Mouse (Mus musculus): Measurements from ENCODE around the gene Egfr. TPM values are rescaled to one million over a fixed set of nuclear protein-coding genes. Genes with fewer than 3 reads are reported as not detected.
A peak's percentile ranks its signal among the peaks of the same experiment; 100 is the strongest.

The Egfr gene
- polyA plus RNA-seq, 1 experiment from 2014 or later, result 3.5 TPM

DNA sequence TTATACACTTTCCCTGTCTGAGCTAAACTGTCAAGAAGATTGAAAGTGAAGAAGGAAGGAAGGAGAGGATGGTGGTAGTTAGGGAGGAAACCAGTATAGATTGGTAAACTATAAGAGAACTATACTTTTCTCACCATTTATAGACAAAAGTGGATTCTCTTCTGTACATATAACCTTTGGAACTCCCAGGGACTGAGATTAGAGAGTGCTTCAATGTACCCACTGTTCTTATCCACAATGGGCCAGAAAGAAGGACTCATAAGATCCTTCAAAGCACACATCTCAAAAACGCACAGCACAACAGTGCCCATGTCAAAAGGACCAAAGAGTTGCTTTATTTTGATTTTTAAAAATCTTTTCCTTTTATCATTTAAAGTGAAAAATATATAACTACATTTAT lies 148.2 kb downstream of the Egfr start:
- 92% methylated on average over 1 of the region's 1 CpGs for WGBS
- no peak for DNase-seq (ENCODE audit: low spot score)
- no peaks in the 10 kb centered on the region for H3K9me3 ChIP-seq (replicated peaks)
- no peak overlapping the region for H3K27ac ChIP-seq (replicated peaks)
- H3K4me1 ChIP-seq, result peaks cover 6% of the 10 kb centered on the region
- no peak overlapping the region for H3K4me3 ChIP-seq
- H3K27me3 ChIP-seq (ENCODE audit: low read depth, poor library complexity, severe bottlenecking), result no peaks in the 10 kb centered on the region
- no peaks in the 10 kb centered on the region for H3K36me3 ChIP-seq

GRCm38 (mm10) chr11:16900653-16901416 lies 148.8 kb downstream of the Egfr start:
- H3K36me3 ChIP-seq, result no peaks in the 10 kb centered on the region
- H3K27ac ChIP-seq (replicated peaks), result no peak overlapping the region
- WGBS, result 91% methylated on average over 8 of the region's 8 CpGs
- H3K9me3 ChIP-seq (replicated peaks), result no peaks in the 10 kb centered on the region
- H3K27me3 ChIP-seq (ENCODE audit: low read depth, poor library complexity, severe bottlenecking), result no peaks in the 10 kb centered on the region
- no peak for DNase-seq (ENCODE audit: low spot score)
- no peaks in the 10 kb centered on the region; the same call in 1 of the 2 replicates for H3K4me1 ChIP-seq
- no peak overlapping the region for H3K4me3 ChIP-seq

GRCm38 (mm10) chr11:16904302-16905011 lies 152.5 kb downstream of the Egfr start:
- no peak overlapping the region for H3K4me3 ChIP-seq
- no peaks in the 10 kb centered on the region for H3K36me3 ChIP-seq
- no peaks in the 10 kb centered on the region for H3K27me3 ChIP-seq (ENCODE audit: low read depth, poor library complexity, severe bottlenecking)
- DNase-seq (ENCODE audit: low spot score), result peak; percentile 14
- H3K9me3 ChIP-seq (replicated peaks), result no peaks in the 10 kb centered on the region
- H3K27ac ChIP-seq (replicated peaks), result no peak overlapping the region
- WGBS, result 78% methylated on average over 8 of the region's 8 CpGs
- no peaks in the 10 kb centered on the region; the same call in 1 of the 2 replicates for H3K4me1 ChIP-seq

GRCm38 (mm10) chr11:16905012-16905332 lies 153.0 kb downstream of the Egfr start:
- 75% methylated on average over 3 of the region's 3 CpGs for WGBS
- H3K9me3 ChIP-seq (replicated peaks), result no peaks in the 10 kb centered on the region
- DNase-seq (ENCODE audit: low spot score), result no peak
- no peak overlapping the region for H3K4me3 ChIP-seq
- no peaks in the 10 kb centered on the region; the same call in 1 of the 2 replicates for H3K4me1 ChIP-seq
- H3K27me3 ChIP-seq (ENCODE audit: low read depth, poor library complexity, severe bottlenecking), result no peaks in the 10 kb centered on the region
- no peak overlapping the region for H3K27ac ChIP-seq (replicated peaks)
- H3K36me3 ChIP-seq, result no peaks in the 10 kb centered on the region

DNA sequence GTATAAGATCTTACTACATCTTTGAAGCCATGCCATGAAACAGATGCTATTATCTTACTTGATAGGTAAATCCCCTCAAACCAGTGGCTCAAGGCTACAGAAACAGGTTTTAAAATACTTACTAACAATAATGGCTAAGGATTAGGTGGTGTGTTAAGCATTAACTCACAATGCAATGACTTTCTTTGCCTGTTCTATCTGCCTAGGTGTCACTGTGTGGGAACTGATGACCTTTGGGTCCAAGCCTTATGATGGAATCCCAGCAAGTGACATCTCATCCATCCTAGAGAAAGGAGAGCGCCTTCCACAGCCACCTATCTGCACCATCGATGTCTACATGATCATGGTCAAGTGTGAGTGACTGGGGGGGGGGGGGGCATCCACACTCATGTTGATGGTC lies 154.5 kb downstream of the Egfr start:
- no peak overlapping the region for H3K4me3 ChIP-seq
- no peaks in the 10 kb centered on the region for H3K9me3 ChIP-seq (replicated peaks)
- DNase-seq (ENCODE audit: low spot score), result no peak
- H3K36me3 ChIP-seq, result no peaks in the 10 kb centered on the region
- 95% methylated on average over 2 of the region's 2 CpGs for WGBS
- no peaks in the 10 kb centered on the region for H3K27me3 ChIP-seq (ENCODE audit: low read depth, poor library complexity, severe bottlenecking)
- H3K27ac ChIP-seq (replicated peaks), result no peak overlapping the region
- H3K4me1 ChIP-seq, result no peaks in the 10 kb centered on the region; the same call in 1 of the 2 replicates

DNA sequence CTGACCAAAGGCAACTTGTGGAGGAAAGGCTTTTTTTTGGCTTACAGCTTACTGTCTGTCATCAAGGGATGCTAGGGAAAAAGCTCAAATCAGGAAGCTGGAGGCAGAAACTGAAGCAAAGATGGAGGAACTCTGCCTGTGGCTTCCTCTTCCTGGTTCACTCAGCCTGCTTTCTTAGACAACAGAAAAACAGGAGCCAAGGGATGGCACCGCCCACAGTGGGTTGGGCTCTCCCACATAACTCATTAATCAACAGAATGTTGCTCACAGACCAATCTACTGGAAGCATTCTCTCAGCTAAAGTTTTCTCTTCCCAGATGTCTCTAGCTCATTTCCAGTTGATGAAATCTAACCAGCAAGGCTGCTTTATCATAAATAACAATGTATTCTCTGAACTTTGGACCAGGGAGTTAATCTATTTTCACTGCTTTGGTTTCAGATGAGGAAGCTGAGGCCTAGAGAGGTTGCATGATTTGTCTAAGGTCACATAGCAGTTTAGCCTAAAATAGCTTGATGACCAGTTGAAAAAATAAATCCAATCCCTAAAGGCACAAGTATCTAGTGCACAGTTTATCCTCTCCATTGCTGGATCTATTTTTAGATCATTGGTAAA lies 155.6 kb downstream of the Egfr start:
- Histone ChIP-seq H3K36me3 (no peaks in the 10 kb centered on the region), H3K27ac (replicated peaks) (no peak overlapping the region), H3K27me3 (ENCODE audit: low read depth, poor library complexity, severe bottlenecking) (no peaks in the 10 kb centered on the region), H3K4me3 (no peak overlapping the region), H3K9me3 (replicated peaks) (no peaks in the 10 kb centered on the region), H3K4me1 (no peaks in the 10 kb centered on the region; the same call in 1 of the 2 replicates)
- 96% methylated on average over 1 of the region's 1 CpGs for WGBS
- no peak for DNase-seq (ENCODE audit: low spot score)

DNA sequence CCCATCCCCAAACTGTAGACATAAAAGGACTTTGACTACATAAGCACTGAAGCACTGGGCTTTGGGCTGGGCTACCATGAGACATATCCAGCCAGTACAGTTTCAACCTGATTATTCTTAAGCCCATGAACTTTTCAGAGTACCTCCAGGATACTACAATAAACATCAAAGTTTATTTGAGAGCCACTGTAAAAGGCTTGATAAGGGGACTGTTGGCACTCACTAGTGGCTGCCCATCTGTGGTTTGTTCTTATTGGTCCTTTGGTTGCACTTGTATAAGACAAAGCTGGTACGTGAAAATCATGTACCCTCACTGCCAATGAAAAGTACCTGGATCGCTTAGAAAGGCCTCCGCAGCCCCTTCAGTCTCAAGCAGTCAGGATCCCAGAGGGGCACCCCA lies 162.8 kb downstream of the Egfr start:
- Histone ChIP-seq H3K27me3 (ENCODE audit: low read depth, poor library complexity, severe bottlenecking) (no peaks in the 10 kb centered on the region), H3K9me3 (replicated peaks) (no peaks in the 10 kb centered on the region), H3K36me3 (no peaks in the 10 kb centered on the region), H3K4me1 (no peaks in the 10 kb centered on the region), H3K27ac (replicated peaks) (no peak overlapping the region), H3K4me3 (no peak overlapping the region)
- 80% methylated on average over 3 of the region's 3 CpGs for WGBS
- no peak for DNase-seq (ENCODE audit: low spot score)

DNA sequence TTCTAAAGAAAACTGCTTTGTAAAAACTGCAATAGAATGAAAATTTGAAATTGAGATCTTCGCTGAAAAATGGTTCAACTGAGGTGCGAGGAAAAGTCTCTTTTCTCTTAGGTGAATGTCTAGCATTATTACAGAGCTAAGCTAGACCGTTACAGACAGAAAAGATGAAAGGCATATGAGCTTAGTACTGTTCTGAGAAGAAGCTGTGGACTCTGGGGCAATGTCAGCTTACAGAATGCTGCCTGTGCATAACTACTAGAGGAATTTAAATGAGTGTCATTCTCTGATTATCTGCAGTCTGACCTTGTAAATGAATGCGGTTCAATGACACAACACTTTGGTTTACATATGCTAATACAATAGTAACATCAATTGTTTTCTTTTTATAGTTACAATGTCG lies 163.8 kb downstream of the Egfr start:
- no peak overlapping the region for H3K4me3 ChIP-seq
- DNase-seq (ENCODE audit: low spot score), result no peak
- no peaks in the 10 kb centered on the region for H3K4me1 ChIP-seq
- H3K27ac ChIP-seq (replicated peaks), result no peak overlapping the region
- no peaks in the 10 kb centered on the region for H3K9me3 ChIP-seq (replicated peaks)
- WGBS, result 85% methylated on average over 5 of the region's 5 CpGs
- no peaks in the 10 kb centered on the region for H3K36me3 ChIP-seq
- H3K27me3 ChIP-seq (ENCODE audit: low read depth, poor library complexity, severe bottlenecking), result no peaks in the 10 kb centered on the region

GRCm38 (mm10) chr11:16917512-16917911 lies 165.5 kb downstream of the Egfr start:
- DNase-seq (ENCODE audit: low spot score), result no peak
- no peak overlapping the region for H3K27ac ChIP-seq (replicated peaks)
- no peak overlapping the region for H3K4me3 ChIP-seq
- no peaks in the 10 kb centered on the region for H3K4me1 ChIP-seq
- 97% methylated on average over 2 of the region's 2 CpGs for WGBS
- no peaks in the 10 kb centered on the region for H3K27me3 ChIP-seq (ENCODE audit: low read depth, poor library complexity, severe bottlenecking)
- H3K36me3 ChIP-seq, result no peaks in the 10 kb centered on the region
- no peaks in the 10 kb centered on the region for H3K9me3 ChIP-seq (replicated peaks)

DNA sequence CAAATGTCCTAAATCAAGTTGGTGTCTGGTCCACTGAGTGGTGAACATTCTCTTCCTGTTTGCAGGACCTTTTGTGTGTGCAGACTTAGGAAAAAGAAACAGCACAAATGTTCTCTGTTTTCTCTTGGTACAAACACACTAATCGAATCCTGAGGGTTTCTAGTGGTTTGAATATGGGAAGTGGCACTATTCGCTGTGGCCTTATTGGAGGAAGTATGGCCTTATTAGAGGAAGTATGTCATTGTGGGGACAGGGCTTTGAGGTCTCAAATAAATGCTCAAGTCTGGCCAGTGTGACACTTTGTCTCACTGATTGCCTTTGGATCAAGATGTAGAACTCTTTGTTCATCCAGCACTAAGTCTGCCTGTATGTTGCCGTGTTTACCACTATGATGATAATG lies 180.2 kb downstream of the Egfr start:
- Histone ChIP-seq H3K9me3 (replicated peaks) (no peaks in the 10 kb centered on the region), H3K27me3 (ENCODE audit: low read depth, poor library complexity, severe bottlenecking) (no peaks in the 10 kb centered on the region), H3K4me1 (no peaks in the 10 kb centered on the region), H3K36me3 (no peaks in the 10 kb centered on the region), H3K4me3 (no peak overlapping the region), H3K27ac (replicated peaks) (no peak overlapping the region)
- 89% methylated on average over 3 of the region's 3 CpGs for WGBS
- DNase-seq (ENCODE audit: low spot score), result no peak

GRCm38 (mm10) chr11:16935577-16936236 lies 183.7 kb downstream of the Egfr start:
- H3K27ac ChIP-seq (replicated peaks), result no peak overlapping the region
- no peak overlapping the region for H3K4me3 ChIP-seq
- H3K9me3 ChIP-seq (replicated peaks), result no peaks in the 10 kb centered on the region
- no peaks in the 10 kb centered on the region for H3K27me3 ChIP-seq (ENCODE audit: low read depth, poor library complexity, severe bottlenecking)
- peak; percentile 15 for DNase-seq (ENCODE audit: low spot score)
- H3K4me1 ChIP-seq, result no peaks in the 10 kb centered on the region
- 67% methylated on average over 6 of the region's 6 CpGs for WGBS
- no peaks in the 10 kb centered on the region for H3K36me3 ChIP-seq

DNA sequence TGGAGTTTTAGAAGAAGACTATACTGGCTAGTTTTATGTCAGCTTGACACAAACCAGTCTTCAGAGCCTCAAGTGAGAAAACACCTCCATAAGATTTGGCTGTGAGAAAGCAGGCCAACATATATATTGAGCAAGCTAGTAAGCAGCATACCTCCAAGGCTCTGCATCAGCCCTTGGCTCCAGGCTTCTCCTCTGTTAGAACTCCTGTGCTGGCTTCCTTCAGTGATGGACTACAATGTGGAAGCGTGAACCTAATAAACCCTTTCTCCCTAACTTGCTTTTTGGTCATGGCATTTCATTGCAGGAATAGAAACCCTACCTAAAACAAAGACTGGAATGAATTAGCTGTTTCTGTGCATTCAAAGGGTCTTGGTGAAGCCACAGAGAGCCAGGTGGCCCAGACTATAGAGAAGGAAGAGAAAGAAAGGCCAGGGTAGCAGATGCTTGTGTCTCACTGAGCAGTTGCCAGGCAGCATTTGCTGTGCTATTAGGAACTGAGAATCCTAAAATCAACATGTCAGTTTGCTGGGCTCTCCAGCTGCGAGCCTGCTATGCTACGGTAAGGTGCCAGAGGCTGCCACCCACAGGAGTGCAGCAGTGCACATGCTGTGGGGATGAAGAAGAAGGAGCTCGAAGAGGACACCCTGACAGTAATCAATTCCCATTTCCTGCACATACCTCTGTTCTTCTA lies 189.2 kb downstream of the Egfr start:
- Histone ChIP-seq H3K27ac (replicated peaks) (peak overlapping the region; percentile 23; the same call in 1 of the 2 replicates), H3K27me3 (ENCODE audit: low read depth, poor library complexity, severe bottlenecking) (no peaks in the 10 kb centered on the region)
- DNase-seq (ENCODE audit: low spot score), result peak; percentile 16

More for the DNA sequence above, 189.2 kb downstream of the Egfr start:
- no peaks in the 10 kb centered on the region for H3K36me3 ChIP-seq
- no peaks in the 10 kb centered on the region for H3K9me3 ChIP-seq (replicated peaks)
- peaks cover 13% of the 10 kb centered on the region for H3K4me1 ChIP-seq
- 44% methylated on average over 4 of the region's 4 CpGs for WGBS
- H3K4me3 ChIP-seq, result no peak overlapping the region

All from midbrain, embryonic 10.5 days (tissue).